Mouse (Mus musculus): ENCODE results near the gene Limk2.

- no peak for TF ChIP-seq TCF12 (IDR thresholded peaks at IDR 0.05; ENCODE audit: insufficient read depth, poor library complexity, severe bottlenecking)
- TF ChIP-seq MAX (IDR thresholded peaks at IDR 0.05; ENCODE audit: low read depth), result no peak
- no peak for TF ChIP-seq POLR2A (IDR thresholded peaks at IDR 0.05; ENCODE audit: insufficient read length, low read depth)
- TF ChIP-seq POLR2AphosphoS2 (IDR thresholded peaks at IDR 0.05; ENCODE audit: insufficient read length, low read depth), result no peak
Observed at GRCm38 (mm10) chr11:3373591-3374292, 35.2 kb downstream of the Limk2 start.

All from myocyte (in vitro differentiated cells).